Mouse (Mus musculus) testis, adult 2 months (tissue): Measurements from ENCODE around the gene Ttc9b. TPM values are rescaled to one million over a fixed set of nuclear protein-coding genes. Genes with fewer than 3 reads are reported as not detected.
"Not testable (repeated sequence)": the region's sequence is repeated elsewhere in the genome, so short reads cannot be mapped to it uniquely, and the experiment has no call there.

Experiments used
- H3K27ac ChIP-seq: fragments of 200-500 bp; 2 replicates; pipeline ENCODE4 v1.5.1; 2012; ENCODE audit warnings: low read depth, low read length; ENCODE audit not compliant: control insufficient read depth, insufficient read depth
- H3K27me3 ChIP-seq: fragments of 200-500 bp; 2 replicates; pipeline ENCODE4 v1.6.1; 2012; ENCODE audit warnings: mild to moderate bottlenecking, low read length, moderate library complexity; ENCODE audit not compliant: control insufficient read depth, insufficient read depth
- H3K36me3 ChIP-seq: fragments of 200-500 bp; 2 replicates; pipeline ENCODE4 v1.6.1; 2012; ENCODE audit warnings: mild to moderate bottlenecking, low read length; ENCODE audit not compliant: control insufficient read depth, insufficient read depth
- H3K4me1 ChIP-seq: fragments of 200-500 bp; 2 replicates; pipeline ENCODE4 v1.6.1; 2012; ENCODE audit warnings: low read length; ENCODE audit not compliant: control insufficient read depth, insufficient read depth
- H3K4me3 ChIP-seq: fragments of 200-500 bp; 2 replicates; pipeline ENCODE4 v1.5.1; 2012; ENCODE audit warnings: low read depth, mild to moderate bottlenecking, low read length, moderate library complexity, mixed read lengths; ENCODE audit not compliant: control insufficient read depth
- CTCF ChIP-seq: fragments of 200-500 bp; IDR thresholded peaks from 2 replicates; pipeline ENCODE4 v1.5.1; 2012; ENCODE audit warnings: low read depth, mild to moderate bottlenecking, inconsistent platforms, low read length, moderate library complexity; ENCODE audit not compliant: control insufficient read depth, insufficient read depth, insufficient replicate concordance
- POLR2A ChIP-seq: fragments of 200-500 bp; IDR thresholded peaks from 2 replicates; pipeline ENCODE4 v1.6.1; 2012; ENCODE audit warnings: low read depth, mild to moderate bottlenecking, inconsistent platforms, low read length, moderate library complexity; ENCODE audit not compliant: control insufficient read depth
- polyA plus RNA-seq: library from polyadenylated mRNA; depleted of rRNA; stranded (reverse); fragments of >200 nt; gene quantifications from 2 replicates; pipeline ENCODE4 v1.2.3, GENCODE M21; 2012

Ttc9b gene
- polyA plus RNA-seq, 1 experiment: 0.51 TPM

DNA sequence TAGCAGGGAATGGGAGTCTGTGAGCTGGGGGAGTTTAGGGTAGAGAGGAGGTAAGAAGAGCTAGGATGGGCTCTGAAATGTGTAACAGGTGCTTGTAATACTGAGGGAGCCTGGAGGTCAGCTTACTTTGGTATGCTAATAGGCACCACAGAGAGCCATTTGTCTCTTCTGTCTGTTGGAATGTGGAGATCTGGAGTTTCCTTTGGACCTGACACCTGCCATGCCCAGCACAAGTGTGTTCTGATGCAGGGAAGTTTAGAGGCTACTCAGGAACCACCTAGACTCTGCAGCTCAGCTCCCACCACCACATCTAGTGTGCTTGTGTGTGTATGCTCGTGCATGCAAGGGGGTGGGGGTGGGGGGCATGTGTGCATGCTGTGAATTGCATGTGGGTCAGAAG is 31.5 kb upstream of the Ttc9b start:
- H3K36me3 ChIP-seq: peaks cover 2% of the 10 kb centered on the region

DNA sequence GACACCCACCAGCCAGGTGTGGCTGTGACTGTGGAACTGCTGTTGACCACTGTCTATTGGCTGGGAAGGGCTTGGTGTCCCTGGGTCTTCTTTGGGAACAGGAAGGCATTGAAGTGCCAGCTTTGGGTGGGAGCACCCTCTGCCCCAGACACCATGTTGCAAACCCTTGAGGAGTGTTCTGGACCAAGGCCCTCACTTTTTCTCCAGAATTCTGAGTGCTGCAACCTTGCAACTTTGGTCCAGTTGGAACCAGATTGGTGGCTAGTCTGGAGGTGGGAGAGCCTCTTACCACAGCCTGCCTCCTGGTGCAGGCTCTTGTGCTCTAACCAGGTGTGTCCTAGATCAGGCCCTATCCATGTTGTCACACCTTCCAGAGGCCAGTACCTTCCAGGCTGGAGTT is 28.7 kb upstream of the Ttc9b start:
- H3K36me3 ChIP-seq: peaks cover 2% of the 10 kb centered on the region
- H3K27ac ChIP-seq: no peak overlapping the region
- H3K4me1 ChIP-seq: no peaks in the 10 kb centered on the region
- no peak overlapping the region for H3K4me3 ChIP-seq
- H3K27me3 ChIP-seq: no peaks in the 10 kb centered on the region
- TF ChIP-seq CTCF (no peak), POLR2A (no peak)

More for the DNA sequence above, 31.5 kb upstream of the Ttc9b start:
- H3K27me3 ChIP-seq: no peaks in the 10 kb centered on the region
- TF ChIP-seq POLR2A: no peak
- no peak for TF ChIP-seq CTCF
- H3K27ac ChIP-seq: no peak overlapping the region
- H3K4me3 ChIP-seq: no peak overlapping the region
- no peaks in the 10 kb centered on the region for H3K4me1 ChIP-seq

DNA sequence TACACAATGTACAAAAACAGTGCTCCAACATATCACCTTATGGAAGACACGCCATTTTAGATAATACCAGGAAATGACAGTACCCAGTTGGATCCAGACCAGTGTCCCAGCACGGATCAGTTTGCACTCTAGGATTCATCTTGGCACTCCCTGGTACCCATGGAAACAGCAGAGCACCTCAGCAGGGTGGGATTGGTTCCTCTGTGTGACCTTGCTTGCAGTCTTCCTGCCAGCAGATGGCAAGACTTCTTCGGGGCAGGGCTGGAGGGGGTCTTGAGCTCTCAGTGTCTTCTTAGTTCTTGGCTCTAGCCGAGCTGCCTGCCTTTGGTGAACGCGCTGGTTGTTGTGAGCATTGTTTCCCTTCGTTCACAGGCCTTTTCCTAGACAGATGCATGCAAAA is 26.0 kb upstream of the Ttc9b start:
- Histone ChIP-seq H3K27ac (no peak overlapping the region), H3K27me3 (no peaks in the 10 kb centered on the region), H3K36me3 (peaks cover 1% of the 10 kb centered on the region), H3K4me3 (no peak overlapping the region), H3K4me1 (no peaks in the 10 kb centered on the region)
- TF ChIP-seq CTCF (no peak), POLR2A (no peak)

DNA sequence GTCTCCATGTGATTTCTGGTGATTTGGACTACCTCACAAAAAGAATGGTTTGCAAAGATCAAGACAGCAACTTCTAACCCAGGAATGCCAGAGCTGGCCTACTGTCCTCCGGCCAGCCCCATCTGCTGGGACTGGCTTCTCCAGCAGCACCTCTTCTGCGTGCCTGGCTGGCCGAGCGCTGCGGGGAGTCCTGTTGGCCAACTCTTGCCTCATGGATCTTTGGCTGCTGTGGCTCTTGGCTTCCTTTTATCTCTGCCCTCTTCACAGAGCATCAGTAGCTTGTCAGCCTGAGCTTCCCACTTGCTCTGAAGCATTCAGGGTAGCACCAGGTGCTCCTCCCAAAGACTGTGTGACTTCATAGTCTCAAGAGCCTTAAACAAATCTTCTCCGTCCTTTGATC is 25.5 kb upstream of the Ttc9b start:
- no peaks in the 10 kb centered on the region for H3K27me3 ChIP-seq
- TF ChIP-seq POLR2A: no peak
- TF ChIP-seq CTCF: no peak
- no peaks in the 10 kb centered on the region for H3K4me1 ChIP-seq
- H3K36me3 ChIP-seq: peaks cover 1% of the 10 kb centered on the region
- no peak overlapping the region for H3K4me3 ChIP-seq
- no peak overlapping the region for H3K27ac ChIP-seq

DNA sequence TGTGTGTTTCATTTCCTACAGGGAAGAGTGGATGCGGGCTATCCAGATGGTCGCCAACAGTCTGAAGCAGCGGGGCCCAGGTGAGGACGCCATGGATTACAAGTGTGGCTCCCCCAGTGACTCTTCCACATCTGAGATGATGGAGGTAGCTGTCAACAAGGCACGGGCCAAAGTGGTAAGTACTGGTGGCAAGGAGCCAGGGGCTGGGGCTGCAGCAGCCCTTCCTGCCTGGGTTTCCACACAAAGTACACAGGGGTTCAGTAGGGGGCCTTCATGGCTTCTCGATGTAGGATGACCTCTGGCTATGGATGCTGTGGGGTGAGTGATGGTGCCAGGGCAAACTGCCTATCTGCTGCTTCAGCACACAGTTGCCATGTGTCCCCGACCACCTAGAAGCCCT is 24.9 kb upstream of the Ttc9b start:
- not testable (repeated sequence) for H3K36me3 ChIP-seq, H3K27me3 ChIP-seq, H3K27ac ChIP-seq, H3K4me3 ChIP-seq, H3K4me1 ChIP-seq

DNA sequence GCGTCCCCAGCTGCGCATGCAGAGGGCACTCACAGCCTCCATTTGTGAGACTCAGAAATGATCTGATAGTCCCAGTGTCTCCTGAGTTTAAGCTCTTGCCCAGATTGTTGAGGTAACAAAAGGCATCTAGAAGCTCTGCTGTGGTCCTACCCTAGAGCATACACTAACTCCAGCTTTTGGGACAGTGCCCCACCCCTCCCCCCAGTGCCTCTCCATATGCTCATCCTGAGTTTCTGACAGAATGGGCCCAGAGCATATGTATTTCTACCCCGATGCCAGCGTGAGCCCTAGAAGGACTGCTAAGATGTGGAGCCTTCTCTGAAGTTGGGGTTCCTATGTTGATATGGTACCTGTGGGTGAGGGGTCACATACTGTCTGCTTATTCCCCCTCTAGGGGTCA is 22.3 kb upstream of the Ttc9b start:
- H3K36me3 ChIP-seq: peaks cover 1% of the 10 kb centered on the region
- H3K27me3 ChIP-seq: no peaks in the 10 kb centered on the region
- TF ChIP-seq CTCF (no peak), POLR2A (no peak)
- no peak overlapping the region for H3K4me3 ChIP-seq
- no peaks in the 10 kb centered on the region for H3K4me1 ChIP-seq
- H3K27ac ChIP-seq: no peak overlapping the region

DNA sequence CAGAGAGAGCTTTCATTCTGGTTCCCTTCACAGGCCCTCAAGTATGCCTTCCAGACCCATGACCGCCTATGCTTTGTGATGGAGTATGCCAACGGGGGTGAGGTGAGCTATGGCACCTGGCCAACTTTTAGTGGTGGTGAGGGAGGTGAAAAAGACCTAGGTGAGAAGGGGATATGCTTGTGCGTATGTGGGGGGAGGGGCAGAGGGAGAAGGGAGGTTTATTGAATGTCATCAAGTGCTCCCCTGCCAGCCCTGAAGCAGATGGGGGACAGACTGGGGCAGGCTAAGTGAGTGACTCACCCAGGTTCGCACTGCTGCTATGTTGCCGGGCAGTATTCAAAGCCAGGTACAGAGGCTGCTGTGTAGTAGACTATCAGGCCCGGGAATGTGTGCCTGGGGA is 20.5 kb upstream of the Ttc9b start:
- no peak overlapping the region for H3K27ac ChIP-seq

DNA sequence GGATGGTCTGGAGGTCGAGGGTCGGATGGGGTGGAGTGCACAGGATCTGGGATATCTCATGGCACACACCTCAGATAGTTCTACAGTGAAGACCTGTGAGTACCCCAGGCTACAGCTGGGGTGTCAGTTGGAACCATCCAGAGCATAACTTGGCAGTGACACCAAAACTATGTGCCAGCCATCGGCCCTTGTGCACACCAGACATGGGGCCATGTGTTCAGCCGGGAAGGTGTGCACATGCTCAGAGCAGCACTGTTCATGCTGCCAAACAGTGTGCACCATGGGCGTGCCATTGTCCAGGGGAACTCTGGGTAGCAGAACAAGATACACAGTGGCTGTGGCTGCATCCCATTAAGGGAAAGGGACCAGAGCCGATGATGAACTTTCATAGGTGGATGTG is 19.0 kb upstream of the Ttc9b start:
- TF ChIP-seq POLR2A (no peak), CTCF (no peak)
- no peak overlapping the region for H3K4me3 ChIP-seq
- H3K36me3 ChIP-seq: peaks cover 1% of the 10 kb centered on the region
- no peaks in the 10 kb centered on the region for H3K27me3 ChIP-seq
- H3K4me1 ChIP-seq: no peaks in the 10 kb centered on the region
- H3K27ac ChIP-seq: no peak overlapping the region

More for the DNA sequence above, 20.5 kb upstream of the Ttc9b start:
- TF ChIP-seq POLR2A: no peak
- no peak for TF ChIP-seq CTCF
- Histone ChIP-seq H3K36me3 (peaks cover 1% of the 10 kb centered on the region), H3K27me3 (no peaks in the 10 kb centered on the region), H3K4me3 (no peak overlapping the region), H3K4me1 (no peaks in the 10 kb centered on the region)

DNA sequence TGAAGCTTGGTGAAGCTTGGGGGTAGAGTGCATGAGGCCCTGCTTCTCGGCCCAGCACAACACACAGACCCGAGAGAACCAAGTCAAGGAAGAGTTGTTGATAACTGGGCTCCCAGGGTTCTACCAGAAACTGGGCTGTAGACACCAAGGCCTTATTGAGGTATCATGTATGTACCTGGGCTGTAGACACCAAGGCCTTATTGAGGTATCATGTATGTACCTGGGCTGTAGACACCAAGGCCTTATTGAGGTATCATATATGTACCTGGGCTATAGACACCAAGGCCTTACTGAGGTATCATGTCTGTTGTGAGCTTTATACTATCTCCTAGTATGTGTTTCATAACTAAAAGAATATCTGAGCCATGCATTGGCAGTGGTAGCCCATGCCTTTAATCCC is 18.6 kb upstream of the Ttc9b start:
- H3K27me3 ChIP-seq, H3K27ac ChIP-seq, H3K4me1 ChIP-seq, H3K36me3 ChIP-seq, H3K4me3 ChIP-seq: not testable (repeated sequence)
